Mouse (Mus musculus): ENCODE data around the gene Trpm5. TPM values are rescaled to one million over a fixed set of nuclear protein-coding genes. Genes with fewer than 3 reads are reported as not detected.

Gene Trpm5
- polyA plus RNA-seq, 1 experiment = 13.1 TPM

DNA sequence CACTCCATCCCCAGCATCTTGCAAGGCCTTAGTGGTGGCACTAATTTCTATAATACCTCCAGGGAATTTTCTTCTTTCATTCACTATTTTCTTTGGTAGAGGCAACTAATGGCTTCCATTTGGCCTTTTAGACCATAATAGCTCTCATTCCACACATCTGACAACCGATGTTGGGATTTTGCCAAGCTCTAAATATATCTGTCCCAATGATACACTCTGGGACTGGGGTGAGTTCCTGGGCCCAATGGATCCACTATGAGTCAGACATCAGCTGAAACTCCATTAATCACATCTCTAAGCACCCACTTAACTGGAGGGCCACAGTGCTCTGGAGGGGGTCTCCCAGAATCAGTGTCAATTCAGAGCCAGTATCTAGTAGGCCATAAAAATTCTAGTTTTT, 62.6 kb downstream of the Trpm5 start:
- H3K4me3 ChIP-seq (ENCODE audit: low read depth, low read length) = no peak overlapping the region
- TF ChIP-seq POLR2A (IDR thresholded peaks at IDR 0.05; ENCODE audit: low read depth, low read length) = no peak
- TF ChIP-seq CTCF (IDR thresholded peaks at IDR 0.05; ENCODE audit: extremely low read depth, insufficient read length, insufficient replicate concordance, low read depth, low read length) = no peak
- H3K27me3 ChIP-seq (ENCODE audit: control insufficient read depth, insufficient read depth, low read length) = 0 out of 2 replicates have a peak, but pooled peaks cover 4% of the 10 kb centered on the region
- whole genome bisulfite sequencing = 60% methylated on average over 1 of the region's 1 CpGs
- no peak overlapping the region for H3K27ac ChIP-seq (ENCODE audit: insufficient read depth, low read depth, low read length)
- no peaks in the 10 kb centered on the region for H3K4me1 ChIP-seq (ENCODE audit: control insufficient read depth, insufficient read depth, insufficient read length, low read length)
- H3K36me3 ChIP-seq (ENCODE audit: control insufficient read depth, insufficient read depth, low read length) = no peaks in the 10 kb centered on the region

DNA sequence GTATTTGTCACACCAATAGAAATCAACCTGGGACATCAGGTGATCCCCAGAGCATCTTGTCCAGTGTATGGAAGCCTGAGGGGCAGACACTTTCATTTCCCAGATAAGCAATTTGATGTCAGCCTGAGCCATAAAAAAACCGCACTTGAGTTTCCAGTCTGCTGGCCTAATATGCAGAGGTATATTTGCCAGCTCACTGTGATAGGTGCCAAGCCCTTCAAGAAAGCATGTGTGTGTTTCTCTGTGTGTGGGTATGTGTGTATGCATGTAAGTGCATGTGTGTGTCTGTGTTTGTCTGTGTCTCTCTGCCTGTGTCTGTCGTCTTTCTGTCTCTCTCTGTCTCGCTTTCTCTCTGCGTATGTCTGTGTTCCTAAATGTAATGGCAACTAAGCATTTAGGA, 67.2 kb downstream of the Trpm5 start:
- Histone ChIP-seq H3K4me1 (ENCODE audit: control insufficient read depth, insufficient read depth, insufficient read length, low read length) (no peaks in the 10 kb centered on the region), H3K36me3 (ENCODE audit: control insufficient read depth, insufficient read depth, low read length) (no peaks in the 10 kb centered on the region), H3K27me3 (ENCODE audit: control insufficient read depth, insufficient read depth, low read length) (no peaks in the 10 kb centered on the region), H3K27ac (ENCODE audit: insufficient read depth, low read depth, low read length) (no peak overlapping the region), H3K4me3 (ENCODE audit: low read depth, low read length) (no peak overlapping the region)
- WGBS = 90% methylated on average over 4 of the region's 4 CpGs
- TF ChIP-seq CTCF (IDR thresholded peaks at IDR 0.05; ENCODE audit: extremely low read depth, insufficient read length, insufficient replicate concordance, low read depth, low read length) = no peak
- TF ChIP-seq POLR2A (IDR thresholded peaks at IDR 0.05; ENCODE audit: low read depth, low read length) = no peak

DNA sequence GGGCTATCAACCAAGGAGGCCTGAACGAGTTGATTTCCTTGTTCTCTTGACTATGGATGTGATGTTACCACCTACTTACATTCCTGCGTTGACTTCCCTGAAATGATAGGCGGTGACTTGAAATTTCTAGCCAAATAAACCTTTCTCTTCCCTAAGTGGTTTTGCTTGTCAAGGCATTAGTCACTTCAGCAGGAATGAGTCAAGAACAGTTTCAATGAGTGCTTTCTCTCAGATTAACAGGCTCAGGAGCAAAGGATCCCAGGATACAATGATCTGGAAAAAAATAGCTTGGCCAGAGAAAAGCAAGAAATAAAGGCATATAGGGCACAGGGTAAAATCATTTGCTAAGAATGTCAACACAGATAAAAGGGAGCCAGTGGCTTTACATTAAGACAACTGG, 68.9 kb downstream of the Trpm5 start:
- Histone ChIP-seq H3K4me3 (ENCODE audit: low read depth, low read length) (no peak overlapping the region), H3K27ac (ENCODE audit: insufficient read depth, low read depth, low read length) (no peak overlapping the region)
- WGBS = 87% methylated on average over 3 of the region's 3 CpGs

DNA sequence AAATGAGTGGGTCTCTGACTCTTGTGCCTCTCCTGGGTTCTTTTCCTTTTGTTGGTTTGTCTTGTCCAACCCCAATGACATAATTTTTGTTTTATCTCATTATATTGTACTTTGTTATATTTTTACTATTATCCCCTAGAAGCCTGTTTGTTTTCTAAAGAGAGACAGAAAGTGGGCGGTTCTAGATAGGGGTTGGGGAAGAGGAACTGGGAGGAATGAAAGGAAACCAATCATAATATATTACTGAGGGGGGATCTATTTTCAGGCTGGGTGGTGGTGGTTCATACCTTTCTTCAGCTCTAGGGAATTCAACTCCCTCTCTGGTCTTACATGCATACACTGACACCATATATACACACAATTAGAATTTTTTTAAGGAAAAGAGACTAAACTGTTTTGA, 70.1 kb downstream of the Trpm5 start:
- Histone ChIP-seq H3K4me3 (ENCODE audit: low read depth, low read length) (no peak overlapping the region), H3K36me3 (ENCODE audit: control insufficient read depth, insufficient read depth, low read length) (no peaks in the 10 kb centered on the region), H3K27ac (ENCODE audit: insufficient read depth, low read depth, low read length) (no peak overlapping the region), H3K4me1 (ENCODE audit: control insufficient read depth, insufficient read depth, insufficient read length, low read length) (no peaks in the 10 kb centered on the region; the same call in 1 of the 2 replicates), H3K27me3 (ENCODE audit: control insufficient read depth, insufficient read depth, low read length) (no peaks in the 10 kb centered on the region)
- no peak for TF ChIP-seq POLR2A (IDR thresholded peaks at IDR 0.05; ENCODE audit: low read depth, low read length)
- no peak for TF ChIP-seq CTCF (IDR thresholded peaks at IDR 0.05; ENCODE audit: extremely low read depth, insufficient read length, insufficient replicate concordance, low read depth, low read length)
- WGBS = 92% methylated on average over 1 of the region's 1 CpGs

More for the DNA sequence above, 68.9 kb downstream of the Trpm5 start:
- Histone ChIP-seq H3K36me3 (ENCODE audit: control insufficient read depth, insufficient read depth, low read length) (no peaks in the 10 kb centered on the region), H3K27me3 (ENCODE audit: control insufficient read depth, insufficient read depth, low read length) (no peaks in the 10 kb centered on the region), H3K4me1 (ENCODE audit: control insufficient read depth, insufficient read depth, insufficient read length, low read length) (no peaks in the 10 kb centered on the region; the same call in 1 of the 2 replicates)
- TF ChIP-seq CTCF (IDR thresholded peaks at IDR 0.05; ENCODE audit: extremely low read depth, insufficient read length, insufficient replicate concordance, low read depth, low read length) (no peak), POLR2A (IDR thresholded peaks at IDR 0.05; ENCODE audit: low read depth, low read length) (no peak)

DNA sequence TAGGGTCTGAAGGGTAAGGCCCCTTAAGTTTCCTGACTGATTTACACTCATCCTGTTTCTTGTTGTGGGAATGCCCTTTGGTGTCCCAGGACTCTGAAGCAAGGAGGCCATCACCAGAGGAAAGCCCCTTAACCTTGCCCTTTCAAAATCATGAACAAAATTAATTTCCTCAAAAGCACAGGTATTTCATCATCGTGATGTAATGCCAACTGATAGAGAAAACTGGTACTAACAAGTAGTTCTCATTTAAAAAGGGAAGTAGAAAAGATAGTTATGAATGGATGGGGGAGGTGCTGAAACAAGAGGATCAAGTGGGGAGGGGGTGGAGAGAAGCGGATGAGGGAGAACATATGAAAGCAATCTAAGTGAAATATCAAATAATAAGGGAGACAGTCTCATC, 70.9 kb downstream of the Trpm5 start:
- Histone ChIP-seq H3K4me3 (ENCODE audit: low read depth, low read length) (no peak overlapping the region), H3K27ac (ENCODE audit: insufficient read depth, low read depth, low read length) (no peak overlapping the region), H3K27me3 (ENCODE audit: control insufficient read depth, insufficient read depth, low read length) (no peaks in the 10 kb centered on the region), H3K36me3 (ENCODE audit: control insufficient read depth, insufficient read depth, low read length) (no peaks in the 10 kb centered on the region), H3K4me1 (ENCODE audit: control insufficient read depth, insufficient read depth, insufficient read length, low read length) (no peaks in the 10 kb centered on the region; the same call in 1 of the 2 replicates)
- TF ChIP-seq CTCF (IDR thresholded peaks at IDR 0.05; ENCODE audit: extremely low read depth, insufficient read length, insufficient replicate concordance, low read depth, low read length) (no peak), POLR2A (IDR thresholded peaks at IDR 0.05; ENCODE audit: low read depth, low read length) (no peak)
- 91% methylated on average over 2 of the region's 2 CpGs for WGBS

DNA sequence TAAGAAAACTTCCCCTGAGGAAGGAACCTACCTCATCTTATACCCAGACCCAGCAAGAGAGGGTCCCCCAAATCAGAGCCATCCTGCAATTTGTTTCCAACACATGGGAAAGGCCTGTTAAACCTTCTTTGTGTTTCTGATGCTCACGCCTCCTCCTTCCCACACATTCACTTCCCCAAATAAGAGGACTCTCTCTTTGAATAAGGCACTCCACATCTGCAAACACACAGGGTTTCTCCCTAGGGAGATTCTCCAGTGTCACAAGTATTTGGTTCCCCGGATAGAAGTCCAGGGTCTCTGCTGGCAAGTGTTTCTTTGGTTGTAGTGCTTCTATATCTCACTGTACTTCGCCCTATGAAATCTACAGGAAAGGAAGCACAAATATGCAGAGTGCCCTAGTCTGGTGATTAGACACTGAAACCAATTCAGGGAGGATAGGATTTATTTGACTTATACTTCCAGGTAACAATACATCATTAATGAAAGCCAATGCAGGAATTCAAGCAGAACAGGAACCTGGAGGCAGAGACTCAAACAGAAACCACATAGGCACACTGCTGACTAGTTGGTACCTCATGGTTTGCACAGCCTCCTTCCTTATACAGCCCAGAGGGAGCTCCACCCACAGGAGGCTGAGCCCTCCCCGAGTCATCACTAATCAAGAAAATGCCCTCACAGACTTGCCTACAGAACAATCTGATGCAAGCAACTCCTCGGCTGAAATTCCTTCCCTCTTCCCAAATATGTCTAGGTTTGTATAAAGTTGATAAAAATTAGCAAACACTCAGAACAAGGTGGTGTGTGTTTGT, 72.9 kb downstream of the Trpm5 start:
- TF ChIP-seq CTCF (IDR thresholded peaks at IDR 0.05; ENCODE audit: extremely low read depth, insufficient read length, insufficient replicate concordance, low read depth, low read length) (no peak), POLR2A (IDR thresholded peaks at IDR 0.05; ENCODE audit: low read depth, low read length) (no peak)
- H3K27ac ChIP-seq (ENCODE audit: insufficient read depth, low read depth, low read length) = peak overlapping the region; percentile 31; the same call in 1 of the 2 replicates
- WGBS = 33% methylated on average over 5 of the region's 5 CpGs
- H3K27me3 ChIP-seq (ENCODE audit: control insufficient read depth, insufficient read depth, low read length) = no peaks in the 10 kb centered on the region
- no peaks in the 10 kb centered on the region; the same call in 1 of the 2 replicates for H3K4me1 ChIP-seq (ENCODE audit: control insufficient read depth, insufficient read depth, insufficient read length, low read length)
- H3K4me3 ChIP-seq (ENCODE audit: low read depth, low read length) = no peak overlapping the region
- no peaks in the 10 kb centered on the region for H3K36me3 ChIP-seq (ENCODE audit: control insufficient read depth, insufficient read depth, low read length)

DNA sequence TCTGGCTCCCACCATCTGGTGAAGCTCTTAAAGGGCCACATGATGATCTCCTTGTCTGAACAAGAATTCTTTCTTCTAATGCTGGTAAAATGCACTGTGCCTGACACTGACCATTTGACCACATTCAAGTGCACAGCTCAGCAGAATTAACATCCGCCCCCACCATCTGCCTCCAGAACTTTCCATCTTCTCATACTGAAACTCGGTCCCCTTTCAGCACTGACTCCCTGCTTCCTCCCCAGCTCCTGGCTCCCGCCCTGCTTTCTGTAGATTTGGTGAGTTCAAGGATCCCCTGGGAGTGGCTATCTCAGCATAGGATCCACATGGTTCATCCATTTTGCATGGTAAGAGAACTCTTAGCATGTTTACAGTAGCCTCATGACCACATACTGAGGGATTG, 73.7 kb downstream of the Trpm5 start:
- TF ChIP-seq CTCF (IDR thresholded peaks at IDR 0.05; ENCODE audit: extremely low read depth, insufficient read length, insufficient replicate concordance, low read depth, low read length) = no peak
- no peak for TF ChIP-seq POLR2A (IDR thresholded peaks at IDR 0.05; ENCODE audit: low read depth, low read length)
- Histone ChIP-seq H3K36me3 (ENCODE audit: control insufficient read depth, insufficient read depth, low read length) (no peaks in the 10 kb centered on the region), H3K27ac (ENCODE audit: insufficient read depth, low read depth, low read length) (peak overlapping the region; percentile 31; the same call in 1 of the 2 replicates), H3K4me1 (ENCODE audit: control insufficient read depth, insufficient read depth, insufficient read length, low read length) (peaks cover 5% of the 10 kb centered on the region; the same call in 1 of the 2 replicates), H3K4me3 (ENCODE audit: low read depth, low read length) (no peak overlapping the region), H3K27me3 (ENCODE audit: control insufficient read depth, insufficient read depth, low read length) (no peaks in the 10 kb centered on the region)
- WGBS = 82% methylated on average over 3 of the region's 3 CpGs

All from small intestine, adult 2 months (tissue).